Mouse (Mus musculus): ENCODE results near the gene Zswim4.

DNA sequence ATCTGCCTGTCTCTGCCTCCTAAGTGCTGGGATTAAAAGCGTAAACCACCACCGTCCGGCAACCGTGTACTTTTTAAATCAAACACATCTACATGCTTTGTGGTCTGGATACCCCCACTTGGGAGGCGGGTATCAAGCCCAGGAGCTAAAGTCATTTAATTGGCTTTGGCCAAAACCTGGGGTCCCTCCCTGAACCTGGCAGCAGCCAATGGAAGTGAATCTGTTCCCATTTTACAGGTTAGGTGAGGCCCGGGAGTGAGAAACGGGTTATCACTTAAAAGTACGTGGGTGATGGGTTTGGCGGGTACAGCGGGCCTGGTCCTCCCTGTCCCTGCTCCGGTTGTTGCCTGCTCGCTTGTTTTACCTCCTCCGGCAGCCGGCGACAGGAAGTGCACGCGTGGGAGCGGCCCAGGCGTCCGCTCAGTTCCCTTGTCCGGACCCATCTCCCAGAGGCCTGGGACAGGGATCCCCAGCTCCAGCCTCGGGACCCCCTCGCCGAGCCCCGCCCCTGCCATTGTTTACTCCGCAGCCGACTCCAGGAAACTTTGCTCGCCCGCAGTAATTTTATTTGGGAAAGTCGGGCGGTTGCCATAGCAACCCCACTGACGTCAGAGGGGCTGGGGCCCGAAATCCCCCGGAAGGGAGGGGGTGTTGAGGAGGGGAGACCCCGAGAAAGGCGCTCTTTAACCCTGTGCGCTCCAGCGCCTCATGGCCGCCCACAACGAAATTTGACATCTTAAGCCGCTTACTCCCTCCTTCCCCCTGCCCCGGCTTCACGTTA, 39.5 kb downstream of the Zswim4 start:
- TF ChIP-seq CTCF (IDR thresholded peaks at IDR 0.05; ENCODE audit: extremely low read depth, insufficient read length, insufficient replicate concordance, low read depth, low read length): no peak
- TF ChIP-seq POLR2A (IDR thresholded peaks at IDR 0.05; ENCODE audit: low read depth, low read length): no peak
